Mouse (Mus musculus): ENCODE data around the gene Dmbt1.

GRCm38 (mm10) chr7:130989371-130989770 lies 42.5 kb upstream of the Dmbt1 start:
- TF ChIP-seq CTCF (IDR thresholded peaks at IDR 0.05; ENCODE audit: low read depth, low read length), result no peak
- TF ChIP-seq POLR2A (IDR thresholded peaks at IDR 0.05; ENCODE audit: borderline replicate concordance, low read depth, low read length), result no peak

Measured in bone marrow macrophage, adult 2 months (primary cell).